Mouse (Mus musculus) G1E (cell line): ENCODE results near the gene Gsdma.
"Not testable (repeated sequence)": the region's sequence is repeated elsewhere in the genome, so short reads cannot be mapped to it uniquely, and the experiment has no call there.

Source experiments
- CTCF ChIP-seq: IDR thresholded peaks from 2 replicates; pipeline ENCODE4 v1.5.1; 2012; ENCODE audit warnings: low read depth, low read length, inconsistent platforms, mixed read lengths
- GATA1 ChIP-seq: IDR thresholded peaks from 2 replicates; pipeline ENCODE4 v1.6.1; 2012; ENCODE audit warnings: borderline replicate concordance, low read length, inconsistent platforms, mixed read lengths
- GATA2 ChIP-seq: IDR thresholded peaks from 2 replicates; pipeline ENCODE4 v1.6.1; 2012; ENCODE audit warnings: low read depth, low read length, inconsistent platforms, borderline replicate concordance

GRCm38 (mm10) chr11:98712009-98712408, 47.9 kb downstream of the Gsdma start:
- TF ChIP-seq CTCF, GATA2, GATA1: not testable (repeated sequence)
